ENCODE assay signal across 18 mouse cellular contexts in genomic region chr19:16496016-16496415, GRCm38 (mm10).
A peak's percentile ranks its signal among the peaks of the same experiment; 100 is the strongest.
DNase-seq lines count a peak whose midpoint lies in the region; ATAC-seq and TF ChIP-seq lines count a peak whose summit lies in the region.
"Had no signal": no experiment of that assay in that cellular context is flagged by ENCODE, and none has a peak within 500 bp of the region (broad histone marks: within the 10 kb centered on the region; RNA-seq: fewer than 3 reads in every experiment).

No protein-coding gene starts in this region.

- no peaks in the 10 kb centered on the region; the same call in 1 of the 2 replicates for H3K9me3 ChIP-seq in kidney, embryonic 15.5 days (replicated peaks)
- H3K9me3 ChIP-seq in midbrain, postnatal 0 days (ENCODE audit: low read length): no peaks in the 10 kb centered on the region
- H3K9me3 ChIP-seq: embryonic facial prominence, embryonic 13.5 days; forebrain, embryonic 13.5 days; heart, embryonic 15.5 days had no signal

- no peak overlapping the region for H3K4me3 ChIP-seq in kidney, embryonic 15.5 days (replicated peaks)
- H3K4me3 ChIP-seq in lung, adult 2 months (replicated peaks; ENCODE audit: extremely low read depth, low read depth, low read length): no peak overlapping the region
- H3K4me3 ChIP-seq in midbrain, postnatal 0 days (ENCODE audit: low read depth, low read length): no peak overlapping the region
- H3K4me3 ChIP-seq: embryonic facial prominence, embryonic 13.5 days; forebrain, embryonic 13.5 days; heart, adult 2 months; heart, embryonic 15.5 days had no signal

- H3K4me1 ChIP-seq in kidney, embryonic 15.5 days: peaks cover 8% of the 10 kb centered on the region; the same call in 1 of the 2 replicates
- H3K4me1 ChIP-seq in lung, adult 2 months (ENCODE audit: control insufficient read depth, insufficient read depth, low read length): no peaks in the 10 kb centered on the region
- H3K4me1 ChIP-seq in midbrain, postnatal 0 days (ENCODE audit: insufficient read depth, low read length): no peaks in the 10 kb centered on the region
- H3K4me1 ChIP-seq: heart, embryonic 15.5 days had no signal

- H3K9ac ChIP-seq in kidney, embryonic 15.5 days: no peak overlapping the region
- H3K9ac ChIP-seq in midbrain, postnatal 0 days (replicated peaks; ENCODE audit: low read length, poor library complexity, severe bottlenecking): no peak overlapping the region
- H3K9ac ChIP-seq: embryonic facial prominence, embryonic 13.5 days; forebrain, embryonic 13.5 days; forebrain, postnatal 0 days; heart, embryonic 15.5 days had no signal

- H3K36me3 ChIP-seq in kidney, embryonic 15.5 days: no peaks in the 10 kb centered on the region
- no peaks in the 10 kb centered on the region for H3K36me3 ChIP-seq in midbrain, postnatal 0 days (ENCODE audit: insufficient read depth, low read length)
- H3K36me3 ChIP-seq: embryonic facial prominence, embryonic 13.5 days; heart, embryonic 15.5 days had no signal

- no peak for TF ChIP-seq POLR2A in lung, adult 2 months (IDR thresholded peaks at IDR 0.05; ENCODE audit: borderline replicate concordance, extremely low read depth, low read depth, low read length)

- peak; percentile 19 for DNase-seq in kidney, adult 11 months
- peak; percentile 33 for DNase-seq in lung, postnatal 10 days
- DNase-seq in lung, adult 2 months: no peak
- peak; percentile 25 to 27 for DNase-seq in kidney, postnatal 36 days
- no peak for DNase-seq in testis, postnatal 10 days (ENCODE audit: low spot score)
- no peak for DNase-seq in midbrain, postnatal 0 days (ENCODE audit: low spot score)
- DNase-seq: adrenal gland, postnatal 10 days; cerebellum, adult 11 months; cerebellum, adult 8-10 months; cerebellum, postnatal 25 days; forebrain, postnatal 0 days; gastrocnemius, postnatal 14 days; heart, adult 2 months had no signal

- no peak for TF ChIP-seq CTCF in lung, adult 2 months (IDR thresholded peaks at IDR 0.05; ENCODE audit: insufficient read depth, low read length)
- TF ChIP-seq CTCF in midbrain, postnatal 0 days (IDR thresholded peaks at IDR 0.05): no peak

- H3K27ac ChIP-seq in kidney, embryonic 15.5 days: no peak overlapping the region
- no peak overlapping the region for H3K27ac ChIP-seq in midbrain, postnatal 0 days (ENCODE audit: low read depth, low read length)
- H3K27ac ChIP-seq: embryonic facial prominence, embryonic 13.5 days; forebrain, embryonic 13.5 days; heart, adult 2 months; heart, embryonic 15.5 days had no signal

- no peaks in the 10 kb centered on the region for H3K27me3 ChIP-seq in kidney, embryonic 15.5 days
- no peaks in the 10 kb centered on the region for H3K27me3 ChIP-seq in midbrain, postnatal 0 days (ENCODE audit: insufficient read depth, low read length)
- H3K27me3 ChIP-seq: embryonic facial prominence, embryonic 13.5 days; forebrain, embryonic 13.5 days; heart, embryonic 15.5 days had no signal

- no peak overlapping the region for H3K4me2 ChIP-seq in kidney, embryonic 15.5 days
- H3K4me2 ChIP-seq in midbrain, postnatal 0 days (ENCODE audit: low read depth, low read length, poor library complexity, severe bottlenecking): no peak overlapping the region
- H3K4me2 ChIP-seq: embryonic facial prominence, embryonic 13.5 days; forebrain, embryonic 13.5 days; heart, embryonic 11.5 days; heart, embryonic 15.5 days had no signal

- WGBS in kidney, embryonic 15.5 days: 69% methylated on average over 5 of the region's 5 CpGs
- 69% methylated on average over 5 of the region's 5 CpGs for WGBS in lung, adult 2 months
- 90% methylated on average over 5 of the region's 5 CpGs for WGBS in midbrain, postnatal 0 days

- no peak for ATAC-seq in kidney, embryonic 15.5 days (replicated peaks; ENCODE audit: low FRiP score)
- no peak for ATAC-seq in midbrain, postnatal 0 days (ENCODE audit: low FRiP score)
- ATAC-seq: forebrain, embryonic 13.5 days; forebrain, postnatal 0 days had no signal

Comparison
In these comparisons a context has a peak if more than half of its experiments do, and no peak if none do; other contexts are left out.
1. DNase-seq: peak in kidney, adult 11 months (single experiment), lung, postnatal 10 days (single experiment) and kidney, postnatal 36 days (2 of 2); none in lung, adult 2 months (single experiment), testis, postnatal 10 days (single experiment) and midbrain, postnatal 0 days (single experiment).